Mouse (Mus musculus) liver, adult 2 months (tissue): ENCODE results near the gene Slc15a5. TPM values are rescaled to one million over a fixed set of nuclear protein-coding genes. Genes with fewer than 3 reads are reported as not detected.

Source experiments
- DNase-seq: peaks from one replicate; pipeline ENCODE4 v3.0.0-alpha.2; 2011; ENCODE audit warnings: low read depth, low spot score; ENCODE audit errors: extremely low read depth
- H3K27ac ChIP-seq: fragments of 200-500 bp; replicated peaks from 2 replicates; pipeline ENCODE4 v1.5.1; 2012; ENCODE audit warnings: low read depth, mild to moderate bottlenecking, control low read depth, inconsistent platforms, low read length; ENCODE audit not compliant: insufficient read depth
- H3K27me3 ChIP-seq: fragments of 200-500 bp; 2 replicates; pipeline ENCODE4 v1.6.1; 2012; ENCODE audit warnings: mild to moderate bottlenecking, moderate library complexity, low read length, inconsistent platforms; ENCODE audit not compliant: control insufficient read depth, insufficient read depth
- H3K36me3 ChIP-seq: fragments of 200-500 bp; 2 replicates; pipeline ENCODE4 v1.6.1; 2012; ENCODE audit warnings: low read length, inconsistent platforms; ENCODE audit not compliant: control insufficient read depth, insufficient read depth
- H3K4me1 ChIP-seq: fragments of 200-500 bp; 2 replicates; pipeline ENCODE4 v1.6.1; 2011; ENCODE audit warnings: low read length; ENCODE audit not compliant: control insufficient read depth, insufficient read depth
- H3K4me3 ChIP-seq: fragments of 200-500 bp; 2 replicates; pipeline ENCODE4 v1.5.1; 2011; ENCODE audit warnings: low read depth, mild to moderate bottlenecking, control low read depth, low read length, moderate library complexity; ENCODE audit not compliant: insufficient read depth
- H3K79me2 ChIP-seq: fragments of 200-500 bp; 2 replicates; pipeline ENCODE4 v1.6.1; 2012; ENCODE audit warnings: inconsistent platforms, mild to moderate bottlenecking, low read length, moderate library complexity; ENCODE audit not compliant: control insufficient read depth, insufficient read depth
- H3K9ac ChIP-seq: fragments of 200-500 bp; 2 replicates; pipeline ENCODE4 v1.6.1; 2012; ENCODE audit warnings: low read depth, mild to moderate bottlenecking, control low read depth, inconsistent platforms, low read length
- CTCF ChIP-seq: fragments of 200-500 bp; IDR thresholded peaks from 2 replicates; pipeline ENCODE4 v1.5.1; 2011; ENCODE audit warnings: low read depth, low read length, control low read depth
- POLR2A ChIP-seq: fragments of 200-500 bp; IDR thresholded peaks from 2 replicates; pipeline ENCODE4 v1.6.1; 2011; ENCODE audit warnings: low read length, control low read depth; ENCODE audit not compliant: insufficient read depth; ENCODE audit errors: extremely low read depth
- WGBS: fragments of 180-500 bp; shearing (Covaris S2); methylation state at CpG from one replicate; pipeline ENCODE4 v1.1.7; 2018; 5-methylcytosine and 5-hydroxymethylcytosine counted together
- polyA plus RNA-seq: library from polyadenylated mRNA; depleted of rRNA; stranded (reverse); fragments of >200 nt; gene quantifications from 2 replicates; pipeline ENCODE4 v1.2.3, GENCODE M21; 2012; rRNA removed
- total RNA-seq: library from RNA; depleted of rRNA; stranded (reverse); fragments of >200 nt; gene quantifications from 2 replicates; pipeline ENCODE4 v1.2.3, GENCODE M21; 2014; rRNA removed

Slc15a5 gene
- total RNA-seq (0.27 and 1.0 TPM in 2 replicates), polyA plus RNA-seq (1.1 and 1.5 TPM in 2 replicates)

DNA sequence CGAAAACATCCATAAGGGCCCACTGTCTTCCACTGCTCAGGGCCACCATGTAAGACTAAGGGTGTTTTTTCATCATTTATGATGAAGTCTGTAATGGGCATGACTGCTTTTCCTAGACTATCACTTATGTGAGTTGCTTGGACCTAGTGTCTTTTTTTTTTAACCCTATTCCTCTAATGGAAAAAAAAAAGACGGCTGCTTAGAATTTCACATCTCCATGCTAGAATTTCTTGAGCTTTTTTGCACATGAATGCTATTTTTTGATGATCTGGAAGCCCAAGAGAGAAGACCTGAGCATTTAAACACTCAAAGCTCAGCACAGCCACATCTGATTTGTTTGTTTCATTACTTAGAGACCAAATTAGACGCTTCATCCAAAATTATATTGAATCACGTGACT lies at the start of gene Slc15a5:
TSS of gene Slc15a5 (minus strand) at position 101 of the 400 bp plus-strand sequence.
- H3K79me2 ChIP-seq, result no peaks in the 10 kb centered on the region; the same call in 1 of the 2 replicates
- no peak for TF ChIP-seq POLR2A
- no peak for TF ChIP-seq CTCF
- no peaks in the 10 kb centered on the region for H3K27me3 ChIP-seq
- no peaks in the 10 kb centered on the region for H3K36me3 ChIP-seq
- peak within 1 kb of the TSS; percentile 13; the same call in 1 of the 2 replicates for H3K9ac ChIP-seq
- H3K4me1 ChIP-seq, result peaks cover 34% of the 10 kb centered on the region
- peak within 1 kb of the TSS; percentile 8; the same call in 1 of the 2 replicates for H3K4me3 ChIP-seq
- WGBS, result 91% methylated on average over 4 of the region's 4 CpGs
- H3K27ac ChIP-seq, result peak within 1 kb of the TSS; percentile 79
- DNase-seq, result no peak

- 82% methylated on average over 10 of the region's 10 CpGs for WGBS
- H3K36me3 ChIP-seq, result no peaks in the 10 kb centered on the region
Observed at GRCm38 (mm10) chr6:138128392-138129335, 48.9 kb upstream of the Slc15a5 start.

DNA sequence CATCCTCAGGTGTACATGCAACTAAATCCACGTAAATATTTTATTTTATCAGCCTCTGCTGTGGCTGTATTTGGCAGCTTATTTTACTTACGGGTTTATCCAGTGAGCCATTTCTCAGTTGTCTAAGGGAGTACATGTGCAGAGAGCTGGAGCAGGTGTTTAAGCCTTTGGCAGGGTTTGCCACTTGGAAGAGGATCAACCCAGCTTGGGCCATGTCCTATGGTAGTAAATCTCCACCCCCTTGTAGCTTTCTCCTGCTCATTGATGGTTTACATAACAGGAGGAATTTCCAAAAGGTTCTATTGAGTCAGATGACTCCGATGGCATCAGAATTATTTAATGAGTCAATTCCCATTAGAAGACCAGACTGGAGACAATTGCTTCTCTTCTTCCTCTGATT lies 37.8 kb upstream of the Slc15a5 start:
- Histone ChIP-seq H3K79me2 (no peaks in the 10 kb centered on the region), H3K9ac (no peak overlapping the region), H3K27ac (no peak overlapping the region), H3K27me3 (no peaks in the 10 kb centered on the region), H3K4me1 (no peaks in the 10 kb centered on the region), H3K4me3 (no peak overlapping the region), H3K36me3 (no peaks in the 10 kb centered on the region)
- peak; percentile 82 for DNase-seq
- 36% methylated on average over 3 of the region's 3 CpGs for WGBS
- no peak for TF ChIP-seq CTCF
- no peak for TF ChIP-seq POLR2A

More at GRCm38 (mm10) chr6:138128392-138129335, 48.9 kb upstream of the Slc15a5 start:
- peak; percentile 50 for DNase-seq
- no peaks in the 10 kb centered on the region for H3K4me1 ChIP-seq
- no peak overlapping the region for H3K4me3 ChIP-seq
- H3K27ac ChIP-seq, result no peak overlapping the region
- no peak overlapping the region for H3K9ac ChIP-seq
- H3K27me3 ChIP-seq, result no peaks in the 10 kb centered on the region
- no peaks in the 10 kb centered on the region for H3K79me2 ChIP-seq
- no peak for TF ChIP-seq POLR2A
- no peak for TF ChIP-seq CTCF

DNA sequence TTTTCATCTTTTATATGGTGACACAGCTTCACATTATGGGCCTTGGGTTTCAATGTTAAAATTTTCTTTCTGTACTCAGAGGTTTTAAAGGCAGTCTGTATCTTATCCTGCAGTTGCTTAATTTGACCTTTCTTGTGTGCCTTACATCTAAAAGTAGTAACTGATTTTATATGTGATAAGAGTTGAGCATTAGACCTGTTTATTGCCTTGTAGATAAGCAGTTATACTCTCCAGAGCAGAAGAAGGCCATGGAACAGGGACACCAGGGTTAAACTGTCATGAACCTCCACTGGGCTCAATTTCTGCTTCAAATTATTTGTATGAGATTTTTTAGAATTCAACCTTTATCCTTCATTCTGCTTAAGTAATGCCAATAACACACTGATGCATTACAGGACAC lies 24.8 kb upstream of the Slc15a5 start:
- H3K9ac ChIP-seq, result no peak overlapping the region; the same call in 1 of the 2 replicates
- no peaks in the 10 kb centered on the region for H3K79me2 ChIP-seq
- DNase-seq, result no peak
- no peak overlapping the region for H3K4me3 ChIP-seq
- no peaks in the 10 kb centered on the region; the same call in 1 of the 2 replicates for H3K4me1 ChIP-seq
- no peak overlapping the region for H3K27ac ChIP-seq
- H3K36me3 ChIP-seq, result no peaks in the 10 kb centered on the region
- no peaks in the 10 kb centered on the region for H3K27me3 ChIP-seq
- TF ChIP-seq POLR2A (no peak), CTCF (no peak)

DNA sequence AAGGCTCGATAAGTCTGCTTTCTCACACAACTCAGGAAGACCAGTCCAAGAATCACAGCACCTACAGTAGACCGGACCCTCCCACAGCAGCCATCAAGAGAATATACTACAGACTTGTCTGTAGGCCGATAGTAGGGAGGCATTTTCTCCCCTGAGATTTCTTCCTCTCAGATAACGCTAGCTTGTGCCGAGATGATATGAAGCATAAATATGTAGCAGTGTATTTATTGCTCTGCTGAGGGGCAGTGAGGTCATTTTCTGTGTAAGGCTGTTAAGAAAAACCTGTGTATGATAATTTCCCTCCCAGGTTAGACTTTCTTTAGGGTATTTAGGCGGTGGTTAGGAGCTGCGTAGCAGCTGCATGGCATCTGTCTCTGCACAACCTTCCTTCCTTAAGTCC lies 23.2 kb upstream of the Slc15a5 start:
- H3K36me3 ChIP-seq, result no peaks in the 10 kb centered on the region
- DNase-seq, result no peak
- no peak overlapping the region for H3K9ac ChIP-seq
- H3K4me1 ChIP-seq, result peaks cover 2% of the 10 kb centered on the region; the same call in 1 of the 2 replicates
- H3K4me3 ChIP-seq, result no peak overlapping the region
- H3K27me3 ChIP-seq, result no peaks in the 10 kb centered on the region
- WGBS, result 85% methylated on average over 7 of the region's 7 CpGs
- no peak for TF ChIP-seq POLR2A
- TF ChIP-seq CTCF, result no peak
- H3K79me2 ChIP-seq, result no peaks in the 10 kb centered on the region
- H3K27ac ChIP-seq, result no peak overlapping the region
